Mouse (Mus musculus) urinary bladder, postnatal 14 days (tissue): ENCODE data around the gene Mfrp.
A peak's percentile ranks its signal among the peaks of the same experiment; 100 is the strongest.

Source experiments
- DNase-seq: peaks from one replicate; pipeline ENCODE4 v3.0.0; 2021; ENCODE audit warnings: low spot score

The Mfrp gene

DNA sequence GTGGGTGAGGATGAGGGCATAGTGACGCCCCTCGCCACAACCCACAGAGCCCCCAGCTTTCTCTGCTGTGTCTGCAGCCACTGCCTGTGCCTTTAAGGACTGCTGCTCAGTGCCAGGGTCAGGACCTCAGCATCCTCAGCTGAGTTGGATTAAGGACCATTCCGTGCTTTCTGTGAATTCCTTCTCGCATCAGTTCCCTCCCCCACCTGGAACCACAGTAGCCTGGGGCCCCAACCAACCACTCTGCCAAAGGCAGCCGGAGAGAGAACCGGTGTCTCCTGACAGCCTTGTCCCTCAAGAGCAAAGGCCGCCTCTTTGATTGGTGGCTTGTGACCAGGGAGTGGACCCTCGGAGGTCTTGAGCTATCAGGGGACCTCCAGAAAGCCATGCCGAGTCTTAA is at the start of gene Mfrp:
Mfrp (plus strand) TSS at position 240 of the 400 bp plus-strand sequence.
- DNase-seq = no peak

DNA sequence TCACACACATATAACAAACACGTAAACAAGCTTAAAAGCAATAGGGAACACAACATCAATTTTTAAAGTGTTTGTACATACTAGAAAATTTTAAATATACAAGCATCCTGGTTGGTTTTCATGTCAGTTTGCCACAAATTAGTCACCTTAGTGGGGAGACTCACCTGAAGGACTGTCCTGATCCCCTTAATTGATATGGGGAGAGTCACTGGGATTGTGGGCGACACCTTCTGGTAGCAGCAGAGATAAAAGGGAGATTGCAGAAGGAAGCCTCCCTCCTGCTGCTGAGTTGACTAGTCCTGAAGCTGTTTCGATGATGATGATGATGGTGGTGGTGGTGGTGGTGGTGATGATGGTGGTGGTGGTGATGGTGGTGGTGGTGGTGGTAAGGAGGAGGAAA is 48.7 kb upstream of the Mfrp start:
- no peak for DNase-seq

DNA sequence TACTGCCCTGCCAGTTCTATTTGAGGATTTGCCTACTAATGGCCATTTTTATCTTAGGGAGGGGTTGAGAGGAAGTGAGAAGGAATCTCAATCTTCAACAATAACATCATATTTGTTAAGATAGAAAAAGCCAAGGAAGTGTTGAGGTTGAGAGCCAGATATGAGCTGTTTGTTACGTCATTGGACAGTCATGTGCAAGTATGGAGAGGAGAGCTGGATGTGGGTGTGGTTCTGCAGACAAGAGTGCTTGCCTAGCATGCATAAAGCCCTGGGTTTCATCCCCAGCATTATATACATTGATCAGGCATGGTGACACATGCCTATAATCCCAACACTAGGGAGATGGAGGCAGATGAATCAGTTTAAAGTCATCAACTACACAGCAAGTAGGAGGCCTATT is 47.6 kb upstream of the Mfrp start:
- no peak for DNase-seq

DNA sequence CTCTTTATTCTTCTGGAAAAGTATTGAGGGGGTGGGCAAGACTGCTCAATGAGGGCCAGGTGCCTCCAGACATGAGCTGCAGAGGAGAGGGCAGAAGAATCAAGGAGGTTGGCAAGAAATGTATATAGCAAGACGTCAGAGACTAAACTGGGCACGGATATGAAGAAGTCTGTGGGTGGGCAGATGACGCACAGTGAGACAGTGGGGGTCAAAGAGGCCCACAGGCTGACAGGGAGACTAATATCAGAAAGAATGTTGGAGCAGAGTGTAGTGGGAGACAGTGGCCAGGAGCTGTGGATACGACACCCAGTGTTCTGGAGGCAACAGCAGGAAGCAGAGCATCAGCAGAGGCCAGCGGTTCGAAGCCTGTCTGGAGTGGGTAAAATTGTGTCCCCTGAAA is 42.9 kb upstream of the Mfrp start:
- DNase-seq = no peak

DNA sequence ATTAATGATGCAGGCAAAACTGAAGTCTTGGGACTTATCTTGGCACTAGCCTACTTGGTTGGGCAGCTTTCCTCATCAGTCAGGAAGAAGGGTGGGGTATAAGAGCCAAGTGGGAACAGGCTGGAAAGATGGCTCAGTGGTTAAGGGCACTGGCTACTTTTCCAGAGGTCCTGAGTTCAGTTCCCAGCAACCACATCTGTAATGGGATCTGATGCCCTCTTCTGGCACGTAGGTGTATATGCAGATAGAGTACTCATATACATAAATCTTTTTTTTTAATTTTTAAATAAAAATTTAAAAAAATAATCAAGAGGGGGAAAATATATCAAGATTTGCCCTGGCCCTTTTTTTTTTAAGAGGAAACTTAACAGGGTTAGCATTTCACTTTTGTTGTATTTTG is 36.4 kb upstream of the Mfrp start:
- no peak for DNase-seq

DNA sequence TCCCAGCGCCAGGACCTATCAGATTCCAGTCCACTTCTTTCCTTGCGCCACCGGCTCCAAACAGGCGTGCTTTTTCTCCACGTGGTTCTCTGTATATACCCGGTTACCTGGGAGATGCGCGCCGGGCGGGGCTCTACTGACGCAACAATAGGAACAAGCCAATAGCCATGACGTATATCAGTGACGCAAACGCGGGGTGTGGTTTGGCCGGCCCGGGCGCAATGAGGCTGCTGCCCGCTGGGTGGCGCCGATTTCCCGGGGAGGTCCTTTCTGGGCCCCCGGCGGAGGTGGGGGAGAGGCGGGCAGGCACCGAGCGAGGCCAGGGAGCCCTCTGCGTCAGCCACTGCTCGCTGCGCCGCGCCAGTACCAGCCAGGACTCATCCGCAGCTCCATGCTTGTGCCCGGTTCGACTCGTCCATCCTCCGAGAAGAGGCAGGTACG is 34.7 kb upstream of the Mfrp start, which contains the start of gene Usp2:
Usp2 (plus strand) TSS at position 237 of the 441 bp plus-strand sequence.
- peak; percentile 99 for DNase-seq

DNA sequence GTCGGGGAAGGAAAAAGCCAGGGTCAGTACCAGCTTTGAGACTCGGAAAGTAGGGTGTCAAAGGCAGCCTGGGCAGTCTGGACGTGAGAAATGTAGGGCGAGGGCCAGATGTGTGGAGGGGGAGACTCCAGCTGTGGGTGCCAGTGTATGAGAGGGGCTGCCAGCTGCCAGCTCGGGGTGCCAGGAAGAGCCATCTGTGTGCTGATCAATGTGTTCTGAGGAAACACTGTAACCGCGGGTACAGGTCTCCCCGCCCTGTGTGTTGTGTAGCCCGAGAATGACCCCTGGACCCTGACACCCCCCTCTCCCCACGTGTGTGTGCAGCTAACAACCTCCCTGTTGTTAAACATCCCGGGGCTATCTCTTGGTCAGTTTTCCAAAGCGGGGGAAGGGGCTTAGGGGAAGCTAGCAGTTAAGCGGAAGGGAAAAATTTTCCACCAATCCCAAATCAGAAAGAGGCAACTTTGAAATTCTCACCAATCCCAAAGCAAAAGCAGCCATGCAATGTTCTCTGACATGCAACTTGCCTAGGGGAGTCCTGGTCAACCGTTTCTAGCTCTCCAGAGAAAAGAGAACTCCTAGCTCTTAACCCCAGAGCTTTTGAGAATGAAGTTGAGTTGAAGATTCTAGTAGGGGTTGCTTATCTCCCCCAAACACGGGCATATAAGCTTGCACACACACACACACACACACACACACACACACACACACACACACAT is 34.1 kb upstream of the Mfrp start:
- no peak for DNase-seq

DNA sequence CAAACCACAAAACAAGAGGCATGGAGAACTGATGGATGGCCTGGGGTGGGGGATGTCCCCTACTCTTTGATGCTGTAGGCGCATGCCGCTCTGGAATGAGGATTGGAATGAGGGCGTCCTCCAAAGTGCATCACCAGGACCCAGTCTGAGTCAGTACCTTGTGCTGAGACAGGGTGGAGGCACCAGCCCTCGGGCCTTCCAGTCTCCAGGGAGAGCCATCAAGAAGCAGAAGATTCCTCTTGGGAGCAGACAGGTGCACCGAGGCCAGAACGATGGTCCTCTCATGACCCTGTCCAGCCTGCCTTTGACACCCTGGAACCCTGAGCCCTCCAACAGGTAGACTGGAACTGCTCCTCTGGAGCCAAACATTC is 33.6 kb upstream of the Mfrp start:
- no peak for DNase-seq

DNA sequence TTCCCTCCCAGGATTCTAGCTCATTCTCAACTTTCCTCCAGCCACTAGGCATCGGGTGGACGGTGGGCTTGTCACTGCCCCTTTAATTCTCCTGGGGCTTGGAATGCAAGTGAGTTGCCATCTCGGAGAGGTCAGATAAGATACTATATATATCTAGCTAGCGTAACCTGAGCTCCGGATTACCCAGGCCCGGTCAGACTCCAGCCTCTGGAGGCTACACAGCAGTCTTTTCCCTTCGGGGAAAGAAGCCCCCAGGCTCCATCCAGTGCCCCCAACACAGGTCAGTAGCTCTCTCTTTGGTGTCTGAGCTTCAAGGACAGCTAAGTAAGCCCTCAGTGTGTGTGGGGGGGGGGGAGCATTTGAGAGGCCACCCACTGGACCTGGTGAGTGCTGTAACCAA is 32.3 kb upstream of the Mfrp start:
- DNase-seq = no peak

DNA sequence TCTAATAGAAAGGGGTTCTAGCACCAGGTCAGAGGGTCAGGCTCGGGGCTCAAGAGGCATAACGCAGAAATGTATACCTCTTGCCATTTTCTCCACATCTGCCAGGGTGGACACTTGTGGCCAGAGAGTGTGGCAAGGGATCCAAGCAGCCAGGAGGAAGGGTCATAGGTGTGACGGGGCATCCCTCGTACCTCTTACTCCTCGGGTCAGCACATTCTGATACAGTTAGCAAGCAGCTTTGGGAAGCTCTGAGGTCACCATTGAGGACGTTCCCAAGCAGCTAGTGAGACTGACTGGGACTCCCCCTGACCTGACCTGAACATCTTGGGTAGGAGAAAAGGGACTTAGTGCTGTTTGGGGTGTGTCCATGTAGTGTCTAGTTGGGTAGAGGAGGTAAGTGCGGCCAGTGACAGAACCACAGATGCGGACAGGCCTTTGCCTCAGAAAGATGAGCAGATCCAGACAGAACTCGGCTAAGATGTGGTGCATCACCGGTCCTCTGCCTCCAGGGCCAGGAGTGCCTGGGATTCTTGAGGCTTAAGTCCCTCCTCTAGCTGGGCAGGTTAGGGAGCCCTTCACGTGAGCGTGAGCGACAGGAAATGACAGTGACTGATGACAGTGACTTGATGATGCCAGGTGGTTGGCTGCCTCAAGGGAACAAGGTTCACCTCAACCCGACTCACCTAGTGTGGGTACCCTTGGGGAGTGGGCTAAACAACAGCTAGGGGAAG is 31.3 kb upstream of the Mfrp start:
- no peak for DNase-seq

DNA sequence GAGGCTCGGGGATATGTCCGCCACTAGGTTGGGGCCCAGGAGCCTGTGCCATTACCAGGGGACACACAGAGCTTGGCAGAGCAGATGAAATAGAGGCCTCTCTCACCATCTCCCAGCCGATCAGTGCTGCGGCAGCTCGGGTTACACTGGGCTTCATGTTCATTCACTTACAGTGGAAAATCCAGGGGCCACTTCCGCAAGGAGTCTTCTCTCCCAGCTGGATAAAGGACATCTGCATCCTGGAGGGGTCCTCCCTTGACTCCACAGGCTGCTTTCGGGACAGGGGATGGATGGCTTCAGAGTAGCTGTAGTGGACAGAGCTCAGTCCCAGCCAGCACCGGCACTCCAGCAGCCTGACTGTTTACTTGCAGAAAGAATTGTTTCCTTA is 30.7 kb upstream of the Mfrp start:
- DNase-seq = no peak

DNA sequence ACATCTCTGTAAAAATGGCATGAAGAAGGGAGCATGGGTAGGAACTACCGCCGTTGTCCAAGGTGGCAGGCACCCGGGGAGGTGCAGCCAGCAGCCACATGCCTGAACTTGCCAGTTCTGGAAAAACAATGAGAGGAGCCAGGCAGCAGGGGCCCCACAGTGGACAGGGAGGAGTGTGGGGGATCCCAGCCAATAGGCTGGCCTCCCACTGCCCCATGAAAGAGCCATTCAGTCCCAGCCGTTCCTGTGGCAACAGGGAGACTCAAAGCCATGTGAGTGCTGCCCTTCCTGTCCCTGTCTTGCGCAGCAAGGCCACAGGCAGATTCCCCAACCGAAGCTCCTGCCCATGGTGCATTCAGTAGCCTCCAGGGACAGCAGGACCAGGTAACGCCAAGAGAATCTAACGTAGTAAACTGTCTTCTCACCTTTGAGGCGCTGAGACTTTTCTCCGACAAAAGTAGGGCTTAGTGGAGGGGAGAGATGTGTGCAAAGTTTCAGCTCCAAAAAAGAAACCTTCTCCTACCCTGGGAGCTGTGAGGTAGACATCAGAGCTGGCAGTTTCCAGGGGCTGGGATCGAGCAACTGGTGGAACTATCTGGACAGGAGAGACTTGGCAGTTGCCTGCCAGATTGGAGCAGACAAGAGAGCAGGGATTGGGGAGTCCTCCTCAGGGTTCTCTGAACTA is 29.5 kb upstream of the Mfrp start:
- no peak for DNase-seq

DNA sequence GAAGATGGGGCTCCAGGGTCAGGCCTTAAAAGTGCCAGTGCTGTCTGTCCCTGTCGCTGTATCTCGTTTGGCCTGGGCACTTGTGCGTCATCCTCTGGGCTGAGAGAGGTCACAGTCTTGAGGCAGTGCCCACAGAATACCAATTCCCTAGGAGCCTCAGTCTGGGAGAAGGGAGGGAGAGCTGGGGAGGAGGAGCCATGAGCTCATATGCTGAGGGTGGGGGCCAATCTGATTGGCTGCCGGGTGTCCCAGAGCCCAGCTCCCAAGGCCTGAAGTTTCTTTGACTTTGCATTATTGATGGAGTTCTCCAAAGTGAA is 29.0 kb upstream of the Mfrp start:
- no peak for DNase-seq

DNA sequence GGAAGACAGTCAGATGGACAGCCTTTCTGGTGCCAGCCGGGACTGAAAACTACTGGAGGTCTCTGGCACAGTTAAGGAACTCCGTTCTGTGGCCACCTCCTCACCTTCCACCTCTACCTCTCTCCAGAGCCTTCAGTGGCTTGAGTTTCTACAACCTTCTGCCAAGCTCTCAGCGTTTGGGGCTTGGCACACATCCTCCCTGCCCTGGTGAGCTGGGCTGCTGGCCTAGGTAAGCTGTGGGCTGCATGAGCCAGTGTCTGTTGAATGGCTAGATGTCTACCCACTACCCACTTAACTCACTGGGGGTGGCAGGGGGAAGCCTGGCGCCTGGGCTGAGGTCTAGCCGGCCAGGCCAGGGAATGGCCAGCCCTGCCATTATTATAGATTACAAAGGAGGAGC is 28.4 kb upstream of the Mfrp start:
- no peak for DNase-seq

DNA sequence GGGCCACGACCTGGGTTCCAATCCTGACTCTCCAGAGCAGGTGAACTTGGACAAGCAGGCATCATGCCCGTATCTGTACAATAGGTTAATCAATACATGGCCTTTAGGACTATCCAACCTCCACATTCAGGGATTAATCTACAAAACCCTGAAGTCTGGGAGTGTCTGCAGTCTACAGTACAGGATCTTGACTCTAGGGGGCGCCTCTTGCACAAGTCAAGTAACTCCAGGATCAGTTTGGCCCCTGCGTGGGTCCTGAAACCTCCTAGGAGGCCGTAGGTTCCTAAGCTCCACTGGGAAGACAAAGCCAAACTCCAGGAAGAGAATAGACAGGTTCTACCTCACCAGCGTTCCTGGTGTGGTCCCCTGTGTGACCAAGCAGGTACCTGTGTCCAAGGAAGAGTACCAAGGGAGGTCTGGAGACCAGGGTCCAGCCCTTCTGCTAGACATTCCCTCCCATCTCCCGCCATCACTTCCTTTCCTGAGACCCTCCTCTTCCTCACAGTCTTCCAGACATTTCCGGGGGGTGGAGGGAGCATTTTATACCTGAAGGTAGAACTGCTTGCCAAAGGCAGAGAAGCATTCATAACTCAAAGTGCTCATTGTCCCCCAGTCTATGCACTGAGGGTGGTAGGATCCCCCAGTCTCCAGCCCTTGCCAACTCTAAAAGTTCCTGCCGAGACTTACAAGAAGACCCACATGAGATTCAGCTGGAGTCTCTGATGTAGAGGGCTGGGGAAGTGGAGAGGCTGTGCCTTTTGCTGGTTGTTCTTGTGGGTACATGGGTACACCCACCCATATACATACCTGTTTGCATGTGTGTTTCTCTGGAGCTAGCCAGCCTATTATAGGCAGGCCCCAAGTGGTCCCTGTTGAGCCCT is 26.9 kb upstream of the Mfrp start:
- DNase-seq = no peak

DNA sequence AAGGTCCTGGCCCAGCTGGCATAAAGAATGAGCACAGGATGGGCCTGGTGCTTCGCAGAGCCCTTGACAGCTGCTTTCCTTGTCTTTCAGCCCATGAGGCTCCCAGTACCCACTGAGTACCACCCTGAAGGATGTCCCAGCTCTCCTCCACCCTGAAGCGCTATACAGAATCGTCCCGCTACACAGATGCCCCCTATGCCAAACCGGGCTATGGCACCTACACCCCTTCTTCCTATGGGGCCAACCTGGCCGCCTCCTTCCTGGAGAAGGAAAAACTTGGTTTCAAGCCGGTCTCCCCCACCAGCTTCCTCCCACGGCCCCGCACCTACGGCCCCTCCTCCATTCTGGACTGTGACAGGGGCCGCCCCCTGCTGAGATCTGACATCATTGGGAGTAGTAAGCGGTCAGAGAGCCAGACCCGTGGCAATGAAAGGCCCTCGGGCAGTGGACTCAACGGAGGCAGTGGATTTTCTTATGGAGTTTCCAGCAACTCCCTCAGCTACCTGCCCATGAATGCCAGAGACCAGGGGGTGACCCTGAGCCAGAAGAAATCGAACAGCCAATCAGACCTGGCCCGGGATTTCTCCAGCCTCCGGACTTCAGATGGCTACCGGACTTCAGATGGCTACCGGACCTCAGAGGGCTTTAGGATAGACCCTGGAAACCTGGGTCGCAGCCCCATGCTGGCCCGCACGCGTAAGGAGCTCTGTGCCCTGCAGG is 26.1 kb upstream of the Mfrp start:
- no peak for DNase-seq

DNA sequence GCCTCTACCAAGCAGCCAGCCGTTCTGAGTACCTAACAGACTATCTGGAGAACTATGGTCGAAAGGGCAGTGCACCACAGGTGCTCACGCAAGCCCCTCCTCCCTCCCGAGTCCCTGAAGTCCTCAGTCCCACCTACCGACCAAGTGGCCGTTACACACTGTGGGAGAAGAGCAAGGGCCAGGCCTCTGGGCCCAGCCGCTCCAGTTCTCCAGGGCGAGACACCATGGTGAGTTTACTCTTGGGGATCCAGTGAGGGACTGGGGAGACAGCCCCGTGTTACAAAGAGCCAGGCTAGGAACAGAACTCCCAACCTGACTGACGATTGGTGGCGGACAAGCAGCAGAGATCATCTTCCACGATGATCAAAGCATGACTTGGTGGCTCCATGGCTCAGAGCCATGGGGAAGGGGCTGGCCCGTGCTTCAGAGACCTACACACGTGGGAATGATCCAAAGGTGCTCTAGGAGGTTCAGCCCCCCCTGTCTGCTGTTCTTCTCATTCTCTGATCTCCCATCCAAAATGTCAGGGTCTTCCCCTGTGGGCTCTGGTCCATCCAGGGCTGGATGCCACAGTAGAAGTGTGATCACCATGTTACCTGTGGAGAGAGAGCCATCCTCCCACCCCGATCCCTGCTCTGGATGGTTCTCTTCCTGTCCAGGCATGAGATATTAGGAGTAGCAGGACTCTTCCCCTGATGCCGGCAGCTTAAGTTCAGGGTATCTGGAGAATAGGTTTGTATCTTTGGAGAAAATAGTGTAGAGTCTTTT is 25.3 kb upstream of the Mfrp start:
- no peak for DNase-seq

DNA sequence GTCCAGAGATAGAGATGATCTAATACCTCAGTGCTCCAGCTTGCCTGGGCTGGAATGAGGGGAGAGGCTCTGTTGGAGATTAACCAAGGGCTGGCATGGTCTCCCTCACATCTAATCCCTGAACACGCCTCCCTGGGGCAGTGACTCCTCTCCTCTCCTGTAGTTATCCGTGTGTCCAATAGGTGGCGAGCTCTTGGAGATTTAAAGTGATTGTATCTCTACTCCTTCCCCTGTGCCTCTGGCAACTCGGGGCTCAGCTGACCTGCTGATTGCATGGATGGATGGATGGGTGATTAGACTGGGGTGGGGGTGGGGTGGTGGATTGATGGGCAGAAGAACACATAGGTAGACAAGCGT is 24.8 kb upstream of the Mfrp start:
- peak; percentile 83 for DNase-seq

DNA sequence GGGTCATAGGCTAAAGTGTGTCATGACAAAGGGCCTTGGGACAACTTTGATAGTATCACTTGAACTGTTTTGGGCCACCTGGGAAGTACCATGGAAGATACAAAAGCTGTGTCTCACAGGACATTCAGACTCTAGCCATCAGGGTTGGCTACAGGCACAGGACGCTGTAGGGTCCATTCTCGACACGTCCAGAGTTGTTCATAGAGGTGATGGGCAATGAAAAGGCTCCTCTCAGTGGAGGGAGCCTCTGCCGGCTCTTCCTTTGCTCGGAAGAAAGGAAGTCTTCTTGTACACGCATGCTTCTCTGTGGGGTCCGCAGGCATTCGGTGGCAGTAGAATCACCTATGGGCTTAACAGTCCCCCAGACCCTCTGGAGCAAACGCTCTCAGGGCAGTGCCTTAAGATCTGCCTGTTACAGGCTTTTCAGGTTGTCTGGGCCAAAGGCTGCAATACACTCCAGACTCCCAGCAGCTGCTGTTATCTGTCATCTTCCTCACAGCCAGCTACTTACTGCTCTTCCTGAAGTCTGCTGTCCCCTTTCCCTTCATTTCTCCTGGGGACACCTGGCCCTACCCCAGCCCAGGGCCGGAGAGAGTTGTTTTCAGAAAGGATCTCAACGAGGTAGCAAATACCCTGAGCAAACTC is 24.1 kb upstream of the Mfrp start:
- DNase-seq = no peak

DNA sequence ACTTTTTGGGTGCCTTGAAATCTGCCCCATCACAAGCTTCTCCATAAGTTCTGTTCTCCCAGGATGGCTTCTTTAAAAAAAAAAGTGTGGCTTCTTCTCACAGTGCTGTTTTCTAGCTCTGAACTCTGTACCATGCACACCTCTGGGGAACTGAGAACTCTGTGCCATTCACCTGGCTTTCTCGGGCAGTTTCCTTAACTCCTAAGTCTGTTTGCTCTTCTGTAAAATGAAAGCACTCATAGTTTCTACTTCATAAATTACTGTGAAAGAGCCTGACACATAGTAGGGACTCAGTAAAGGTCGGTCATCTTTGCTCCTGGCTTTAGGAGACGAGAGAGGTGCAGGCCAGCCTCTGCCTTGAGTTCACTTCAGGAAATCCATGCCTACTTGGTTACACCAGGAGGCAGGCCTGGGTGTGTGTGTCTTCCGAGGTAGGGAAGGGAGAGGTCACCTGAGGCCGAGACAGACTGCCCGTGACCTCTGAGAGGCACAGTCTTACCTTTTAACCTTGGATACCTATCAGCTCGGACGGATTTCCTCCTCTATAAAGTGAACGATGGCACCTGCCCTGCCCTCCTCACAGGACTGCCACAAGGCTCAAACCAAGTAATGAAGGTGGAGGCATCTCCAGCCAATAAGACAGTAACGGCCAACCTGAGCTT is 23.3 kb upstream of the Mfrp start:
- DNase-seq = no peak
